Mouse (Mus musculus) urinary bladder, adult 18-20 months (tissue): ENCODE data around the gene Mybpc2.

Experiments
- DNase-seq, 2 experiments: peaks; one replicate each; pipeline ENCODE4 v3.0.0; 2022; ENCODE audit warnings: low spot score in 2 of 2, mixed read lengths in 2 of 2

The Mybpc2 gene

DNA sequence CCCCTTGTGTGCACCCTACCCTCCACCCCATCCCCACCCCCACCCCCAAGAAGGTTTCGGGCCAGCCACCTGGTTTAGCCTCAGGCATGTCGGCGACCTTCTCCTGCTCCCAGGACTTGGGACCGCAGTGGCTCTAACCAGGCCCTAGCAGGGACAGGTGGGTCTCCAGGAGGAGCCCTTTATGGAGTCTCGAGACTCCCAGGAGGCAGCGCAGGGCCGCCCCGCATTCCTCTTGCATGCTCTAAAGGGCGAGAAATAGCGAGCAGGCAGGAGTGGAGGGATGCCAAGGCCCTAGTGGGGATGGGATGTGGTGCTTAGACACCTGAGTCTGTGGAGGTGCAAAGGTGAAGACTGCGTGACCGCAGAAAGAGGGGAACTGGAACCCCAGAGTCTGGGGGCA lies at the start of gene Mybpc2:
Gene Mybpc2 (minus strand): TSS at position 155 of the 400 bp plus-strand sequence.
- no peak for DNase-seq

DNA sequence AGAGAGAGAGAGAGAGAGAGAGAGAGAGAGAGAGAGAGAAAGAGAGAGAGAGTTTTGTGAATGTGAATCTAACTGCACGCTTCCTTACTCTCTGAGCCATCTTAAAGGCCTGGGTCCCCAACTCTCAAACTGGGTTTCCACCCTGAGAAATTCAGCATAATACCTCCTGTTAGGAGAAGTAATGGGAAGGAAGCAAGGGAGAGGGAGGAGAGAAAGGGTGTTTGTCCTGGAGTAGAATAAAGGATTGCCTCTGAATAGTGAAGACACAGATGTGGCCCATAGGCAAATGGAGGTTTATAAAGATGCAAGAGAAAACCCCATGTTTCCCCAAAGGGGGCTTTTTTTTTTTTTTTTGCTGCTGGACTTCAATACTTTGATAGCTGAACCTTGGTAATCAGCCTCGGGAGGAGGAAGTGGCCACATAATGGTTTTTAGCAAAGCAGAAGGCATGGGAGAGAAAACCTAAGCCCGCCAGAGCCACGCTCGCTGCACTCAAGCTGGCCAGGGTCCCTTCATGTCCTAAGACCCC lies 48.6 kb upstream of the Mybpc2 start:
- DNase-seq: no peak

DNA sequence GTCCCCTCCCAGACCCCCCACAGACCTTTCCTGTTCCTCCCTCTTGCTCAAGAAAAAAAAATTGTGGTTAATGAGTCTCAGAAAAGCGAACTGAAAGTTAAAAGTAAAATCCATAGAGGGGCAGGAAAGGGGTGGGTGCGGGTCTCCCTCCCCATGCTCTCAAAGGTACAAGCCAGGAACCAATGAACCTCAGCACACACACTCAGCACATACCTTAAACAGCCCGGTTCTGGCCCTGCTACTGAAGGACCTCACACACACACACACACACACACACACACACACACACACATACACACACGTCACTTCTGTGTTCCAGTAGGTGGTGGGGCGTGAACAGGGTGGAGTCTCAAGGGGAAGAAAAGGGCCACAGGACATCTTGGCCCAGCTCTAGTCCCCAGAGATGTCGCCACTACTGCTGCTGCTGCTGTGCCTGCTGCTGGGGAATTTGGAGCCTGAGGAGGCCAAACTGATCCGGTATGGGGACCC lies 47.8 kb upstream of the Mybpc2 start, which contains the start of gene Napsa:
Gene Napsa (plus strand): TSS at position 168 of the 489 bp plus-strand sequence.
- no peak for DNase-seq

GRCm38 (mm10) chr7:44571811-44572210 lies 47.4 kb upstream of the Mybpc2 start:
- DNase-seq: no peak

GRCm38 (mm10) chr7:44570989-44571388 lies 46.5 kb upstream of the Mybpc2 start:
- no peak for DNase-seq

DNA sequence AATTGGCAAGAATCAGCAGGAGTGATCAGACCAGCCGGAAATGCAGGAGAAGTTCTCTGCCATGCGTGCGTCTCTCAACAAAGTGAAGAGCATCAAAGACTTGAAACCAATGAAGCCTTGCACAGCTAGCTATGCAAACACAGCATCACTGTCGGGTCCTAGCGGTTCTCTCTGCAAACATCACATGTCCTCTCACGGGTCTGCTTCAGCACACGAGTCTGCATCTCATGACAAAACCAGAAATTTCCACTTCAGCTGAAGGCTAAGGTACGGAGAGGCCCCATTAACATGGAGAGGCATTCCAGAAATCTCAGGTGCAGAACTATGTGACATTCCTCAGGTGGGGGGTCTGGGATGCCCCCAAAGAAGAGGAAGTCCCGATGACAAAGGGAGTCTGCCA lies 44.3 kb upstream of the Mybpc2 start:
- no peak for DNase-seq

- no peak for DNase-seq
Measured at GRCm38 (mm10) chr7:44565414-44565813, 41.0 kb upstream of the Mybpc2 start.

DNA sequence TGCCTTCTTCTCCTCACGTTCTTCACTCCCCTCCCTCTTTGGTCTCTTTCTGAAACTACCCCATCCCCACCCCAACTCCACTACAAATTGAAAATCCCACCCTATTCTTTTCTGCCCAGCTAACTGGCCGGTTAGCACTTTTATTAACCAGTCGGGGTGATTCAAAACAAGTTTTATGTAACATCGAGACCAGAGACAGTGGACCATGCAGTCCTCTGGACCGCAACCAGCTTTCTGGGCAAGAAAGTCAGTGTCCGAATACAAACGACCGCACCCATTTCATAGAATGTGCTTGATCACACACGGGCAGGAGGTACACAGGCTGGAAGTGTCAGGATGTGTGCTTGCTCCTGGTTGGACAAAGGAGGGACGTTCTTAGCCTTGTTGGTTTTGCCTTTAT lies 40.0 kb upstream of the Mybpc2 start:
- no peak for DNase-seq

DNA sequence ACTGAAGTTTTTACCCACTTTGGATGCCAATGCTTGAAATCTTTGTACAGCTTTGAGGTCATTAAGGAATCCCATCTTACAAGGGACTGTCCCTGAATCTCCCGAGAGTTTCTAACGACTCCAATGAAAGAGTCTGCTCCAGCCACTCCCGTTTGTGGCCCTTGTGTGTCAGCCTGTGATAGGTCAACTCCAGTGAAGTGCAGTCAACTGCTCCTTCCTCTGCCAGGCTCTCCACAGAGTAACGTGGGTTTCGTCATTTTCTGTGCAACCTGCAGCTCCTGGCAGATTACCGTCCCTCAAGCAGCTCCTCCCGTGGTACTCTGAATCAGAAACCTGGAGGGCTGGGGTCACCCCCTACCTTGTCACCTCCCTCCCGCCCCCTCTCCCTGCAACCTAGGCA lies 38.8 kb upstream of the Mybpc2 start:
- DNase-seq: no peak

DNA sequence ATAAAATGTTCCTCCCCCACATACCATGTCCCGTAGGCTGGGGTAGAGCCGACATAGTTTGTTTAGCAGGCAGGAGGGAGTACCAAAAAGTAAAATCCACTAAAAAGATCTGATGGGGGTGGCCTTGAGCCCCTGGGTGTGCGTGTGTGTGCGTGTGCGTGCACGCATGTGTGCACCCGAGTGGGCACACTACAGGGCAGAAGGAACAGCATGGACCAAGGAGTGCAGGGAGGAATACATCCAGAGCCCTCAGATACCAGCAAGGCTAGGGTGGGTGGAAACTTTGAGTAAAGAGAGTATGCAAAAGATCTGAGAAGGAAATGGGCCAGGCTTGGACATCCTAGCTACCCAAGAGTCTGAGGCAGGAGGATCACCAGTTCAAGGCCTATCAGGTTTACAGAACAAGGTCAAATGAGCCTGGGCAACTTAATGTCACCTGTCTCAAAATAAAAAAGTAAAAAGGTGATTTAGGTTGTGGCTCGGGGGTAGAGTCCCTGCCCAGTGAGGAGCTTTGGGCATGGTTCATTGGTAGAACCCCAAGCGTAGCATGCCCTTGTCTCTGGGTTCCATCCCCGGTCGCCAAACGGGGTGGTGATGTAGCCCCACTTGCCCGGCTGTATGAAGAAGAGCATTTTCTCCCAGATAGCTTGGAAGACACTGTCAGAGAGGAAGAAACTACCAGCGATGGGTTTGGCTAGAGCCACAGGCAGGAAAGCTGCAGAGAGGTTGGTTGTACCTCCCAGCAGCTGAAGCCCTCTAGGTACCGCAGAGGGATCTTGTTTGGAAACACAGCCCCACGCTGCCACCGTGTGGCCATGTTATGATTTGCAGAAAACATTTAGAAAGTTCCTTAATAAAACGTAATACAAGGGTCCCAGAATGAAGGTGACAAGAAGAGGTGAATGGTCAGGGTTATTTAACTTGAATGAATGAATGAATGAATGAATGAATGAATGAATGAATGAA lies 36.3 kb upstream of the Mybpc2 start:
- DNase-seq: peak; percentile 50 to 51

DNA sequence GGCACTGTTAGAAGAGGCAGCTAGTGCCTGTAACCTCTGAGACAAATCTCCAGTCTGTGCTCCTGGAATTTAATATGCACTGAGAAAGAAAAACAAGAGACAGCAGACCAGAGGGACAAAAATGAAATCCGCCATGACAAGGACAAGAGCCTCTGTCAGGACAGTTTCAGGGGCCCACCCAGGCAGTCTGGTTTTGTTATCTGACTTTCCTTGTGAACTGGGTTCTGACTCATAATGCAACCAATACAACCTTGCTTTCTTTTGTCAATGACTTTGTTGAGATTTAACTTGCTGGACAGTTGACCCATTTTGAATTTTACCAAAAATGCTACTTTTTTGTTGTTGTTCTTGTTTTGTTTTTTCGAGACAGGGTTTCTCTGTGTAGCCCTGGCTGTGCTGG lies 33.2 kb upstream of the Mybpc2 start:
- DNase-seq: no peak

DNA sequence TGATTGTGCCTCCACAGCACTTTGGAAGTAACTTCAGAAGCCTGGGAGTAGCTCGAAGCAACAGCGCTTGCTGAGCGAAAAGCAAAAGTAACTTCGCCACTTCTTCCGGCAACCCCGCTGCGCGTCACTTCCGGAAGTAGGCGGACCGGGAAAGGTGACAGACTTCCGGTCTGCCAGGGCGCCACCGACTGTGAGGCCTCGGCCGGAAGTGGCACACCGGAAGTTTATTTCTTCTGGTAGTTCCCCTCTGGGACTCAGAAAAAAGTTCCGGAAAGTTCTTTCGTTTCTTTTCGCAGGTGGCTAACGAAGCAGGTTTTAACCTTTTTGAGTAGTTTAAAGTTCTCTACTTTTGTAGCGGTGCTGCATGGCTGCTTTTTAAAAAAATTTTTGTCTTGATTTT lies 29.4 kb upstream of the Mybpc2 start, which contains the start of gene Nr1h2:
Gene Nr1h2 (minus strand): TSS at position 126 of the 400 bp plus-strand sequence.
- peak; percentile 91 to 94 for DNase-seq

DNA sequence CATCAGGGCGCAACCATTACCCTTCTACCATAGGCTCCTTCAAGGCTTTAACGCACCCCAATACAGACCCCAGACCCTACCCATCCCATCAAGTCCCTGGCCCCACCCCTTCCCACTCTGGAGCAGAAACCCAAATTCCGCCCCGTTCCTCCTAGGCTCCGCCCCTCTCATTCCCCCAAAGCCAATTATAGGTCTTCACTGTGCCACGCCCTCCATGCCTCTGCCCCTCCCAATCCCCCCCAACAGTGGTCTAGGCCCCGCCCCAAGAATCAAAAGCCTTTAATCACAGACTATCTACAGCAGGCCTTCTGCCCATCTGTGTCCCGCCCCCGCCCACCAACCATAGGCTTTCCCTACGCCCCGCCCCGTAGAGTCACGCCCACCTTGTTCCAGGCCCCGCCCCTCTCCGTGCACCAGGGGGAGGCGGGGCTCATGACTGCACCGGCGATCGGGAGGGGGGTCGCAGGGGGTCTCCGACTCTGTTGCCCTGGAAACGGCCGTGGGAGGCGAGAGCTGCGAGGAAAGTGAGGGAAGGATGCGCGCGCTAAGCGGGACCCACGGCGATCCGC lies 28.8 kb upstream of the Mybpc2 start:
- DNase-seq: peak; percentile 59 to 63

DNA sequence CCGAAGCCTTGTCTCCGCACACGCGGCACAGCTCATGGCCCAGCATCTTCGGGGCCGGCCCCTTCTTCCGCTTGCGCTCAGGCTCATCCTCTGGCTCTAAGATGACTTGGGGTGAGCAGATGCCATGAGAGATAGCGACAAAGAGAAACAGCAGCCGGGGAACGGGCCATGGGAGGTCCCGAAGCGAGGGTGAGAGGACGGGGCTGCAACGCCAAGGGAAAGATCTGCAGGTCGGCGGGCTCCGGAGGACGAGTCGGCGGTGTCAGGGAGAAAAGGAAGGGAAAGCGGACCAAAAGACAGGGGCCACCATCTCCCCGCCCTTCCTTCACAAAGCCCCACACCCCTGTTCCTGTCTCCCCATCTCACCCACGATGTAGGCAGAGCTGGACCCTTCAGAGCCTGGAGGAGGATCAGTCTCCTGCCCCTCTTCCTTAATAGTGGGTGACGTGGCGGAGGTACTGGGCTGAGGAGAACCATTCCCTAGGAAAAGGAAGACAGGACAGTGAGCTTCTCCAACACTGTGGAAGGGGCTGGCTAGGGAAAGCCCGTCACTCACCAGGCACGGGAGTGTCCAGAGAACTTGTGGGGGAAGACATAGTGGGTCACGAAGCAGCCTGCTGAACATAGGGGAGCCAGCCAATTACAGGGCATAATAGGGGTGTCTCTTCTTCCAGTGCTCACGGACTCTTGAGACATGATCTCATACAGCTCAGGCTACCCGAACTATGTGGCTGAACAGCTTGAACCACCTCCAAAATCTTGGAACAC lies 27.9 kb upstream of the Mybpc2 start:
- no peak for DNase-seq

DNA sequence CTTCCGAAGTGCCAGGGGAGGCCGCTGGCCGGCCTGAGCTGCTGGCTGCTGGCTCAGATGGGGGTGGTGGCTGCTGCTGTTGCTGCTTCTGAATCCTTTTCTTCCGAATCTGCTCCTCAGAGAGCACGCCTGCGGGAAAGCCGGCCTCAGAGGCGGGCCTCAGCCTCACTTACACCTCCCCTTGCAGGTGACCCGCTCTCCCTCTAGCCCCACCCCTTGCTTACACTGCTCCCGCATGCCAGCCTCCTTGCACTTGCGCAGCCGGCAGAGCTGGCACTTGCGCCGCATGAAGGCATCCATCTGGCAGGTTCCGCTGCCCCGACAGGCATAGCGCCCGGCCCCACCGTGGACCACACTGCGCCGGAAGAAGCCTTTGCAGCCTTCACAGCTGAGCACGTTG lies 27.3 kb upstream of the Mybpc2 start:
- no peak for DNase-seq

DNA sequence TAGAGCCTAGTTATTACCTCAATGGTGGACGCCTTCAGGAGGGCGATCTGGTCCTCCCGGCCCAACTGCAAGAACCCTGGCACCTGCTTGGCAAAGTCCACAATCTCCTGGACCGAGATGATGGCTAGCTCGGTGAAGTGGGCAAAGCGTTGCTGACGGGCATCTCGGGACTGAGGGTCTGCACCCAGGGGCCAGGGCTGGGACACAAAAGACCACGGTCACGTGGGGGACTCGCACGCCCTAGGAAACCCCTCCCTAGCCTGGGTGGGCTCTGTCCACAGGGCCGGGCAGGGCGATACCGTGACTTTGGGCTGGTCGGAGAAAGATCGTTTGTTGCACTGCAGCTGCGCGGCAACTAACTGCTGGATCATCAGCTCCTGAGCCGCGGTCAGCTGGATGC lies 26.8 kb upstream of the Mybpc2 start:
- DNase-seq: no peak

DNA sequence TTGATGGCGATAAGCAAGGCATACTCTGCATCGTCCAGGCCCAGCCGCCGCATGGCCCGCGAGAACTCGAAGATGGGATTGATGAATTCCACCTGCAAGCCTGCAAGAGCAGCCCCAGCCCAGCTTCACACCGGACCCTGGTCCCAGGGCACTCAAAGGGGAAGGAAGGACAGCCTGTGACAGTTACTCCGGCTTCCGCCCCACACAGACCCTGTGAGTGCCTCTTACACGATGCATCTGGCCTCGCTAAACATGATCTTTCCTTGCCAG lies 25.9 kb upstream of the Mybpc2 start:
- no peak for DNase-seq

DNA sequence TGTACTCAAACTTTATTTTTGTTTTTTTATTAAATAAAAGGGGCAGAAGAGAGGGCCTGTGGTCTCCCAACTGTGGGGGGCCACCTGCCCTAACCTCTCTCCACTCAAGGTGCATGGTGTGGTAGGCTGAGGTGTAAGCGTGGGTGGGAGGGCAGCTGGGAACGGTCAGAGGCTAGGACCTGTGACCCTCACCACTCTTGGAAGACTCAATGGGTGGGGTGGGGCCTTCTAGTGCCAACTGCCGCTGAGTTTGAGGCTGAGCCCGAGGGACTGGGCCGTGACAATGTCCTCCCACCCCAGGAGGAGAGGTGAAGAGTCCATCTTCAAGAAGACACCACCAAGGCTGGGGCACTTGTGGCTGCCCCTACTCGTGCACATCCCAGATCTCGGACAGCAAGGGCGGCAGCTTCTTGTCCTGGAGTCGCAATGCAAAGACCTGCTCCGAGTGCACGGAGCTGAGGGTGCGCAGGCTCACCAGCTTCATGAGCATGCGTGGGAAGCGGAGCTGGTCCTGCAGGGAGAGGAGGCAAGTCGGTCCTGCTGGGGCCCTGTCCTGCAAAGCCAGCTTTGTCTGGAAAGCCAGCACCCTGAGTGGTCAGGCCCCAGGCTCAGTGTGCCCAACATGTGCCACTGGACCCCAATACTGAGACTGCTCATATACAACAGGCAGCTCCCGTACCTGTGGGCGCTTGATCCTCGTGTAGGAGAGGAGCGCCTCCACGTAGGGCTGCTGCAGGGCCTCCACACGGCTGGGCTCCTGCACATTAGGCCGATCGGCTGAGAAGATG lies 25.4 kb upstream of the Mybpc2 start:
- DNase-seq: no peak

DNA sequence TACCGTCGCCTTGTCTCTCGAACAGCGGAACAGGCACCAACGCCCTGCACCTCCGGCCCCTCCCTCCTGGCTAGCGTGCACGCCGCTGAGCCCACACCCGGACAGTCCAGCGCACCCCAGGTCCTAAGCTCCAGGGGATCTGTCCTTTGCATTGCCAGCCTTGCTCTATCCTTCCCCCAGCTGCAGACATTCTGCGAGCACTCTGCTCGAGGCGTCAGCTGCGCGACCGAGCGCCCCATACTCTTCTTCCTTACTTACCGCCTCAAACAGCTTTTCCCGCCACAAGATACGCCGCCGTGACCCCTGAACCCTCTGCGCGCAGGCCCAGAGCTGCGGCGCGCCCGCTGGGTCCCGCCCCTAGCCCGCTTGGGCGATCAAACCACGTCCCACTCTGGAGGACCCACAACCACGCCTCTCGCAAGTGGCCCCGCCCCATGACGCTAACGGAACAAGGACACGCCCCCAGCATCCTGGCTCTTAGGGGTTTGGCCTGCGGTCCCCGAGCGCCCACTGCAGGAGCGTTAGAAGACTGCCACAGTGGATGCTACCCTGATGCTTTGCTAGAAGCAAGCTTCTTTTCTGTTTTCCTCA lies 24.1 kb upstream of the Mybpc2 start, which contains the start of gene Pold1:
Gene Pold1 (minus strand): TSS at position 353 of the 591 bp plus-strand sequence.
- peak; percentile 99 to 100 for DNase-seq

- DNase-seq: no peak
Measured at GRCm38 (mm10) chr7:44547725-44548124, 23.3 kb upstream of the Mybpc2 start.

DNA sequence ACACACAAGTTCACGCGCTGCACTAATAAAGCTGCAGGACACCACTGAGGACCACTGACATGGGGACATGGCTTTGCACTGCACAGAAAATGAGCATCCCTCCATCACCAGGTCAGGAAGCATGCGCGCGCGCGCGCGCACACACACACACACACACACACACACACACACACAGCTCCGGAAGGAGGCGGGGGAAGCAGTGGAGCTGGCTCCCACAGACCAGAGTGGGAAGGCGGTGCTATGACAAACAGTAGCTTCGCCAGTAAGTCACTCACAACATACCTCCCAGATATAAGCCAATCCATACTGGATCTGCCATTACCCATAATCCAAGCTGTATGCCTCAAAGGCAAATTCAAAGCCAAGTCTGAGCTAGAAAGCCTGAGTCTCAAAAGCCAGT lies 22.6 kb upstream of the Mybpc2 start:
- no peak for DNase-seq
